Mouse (Mus musculus): ENCODE measurements around the gene Csrp1.

Gene Csrp1

DNA sequence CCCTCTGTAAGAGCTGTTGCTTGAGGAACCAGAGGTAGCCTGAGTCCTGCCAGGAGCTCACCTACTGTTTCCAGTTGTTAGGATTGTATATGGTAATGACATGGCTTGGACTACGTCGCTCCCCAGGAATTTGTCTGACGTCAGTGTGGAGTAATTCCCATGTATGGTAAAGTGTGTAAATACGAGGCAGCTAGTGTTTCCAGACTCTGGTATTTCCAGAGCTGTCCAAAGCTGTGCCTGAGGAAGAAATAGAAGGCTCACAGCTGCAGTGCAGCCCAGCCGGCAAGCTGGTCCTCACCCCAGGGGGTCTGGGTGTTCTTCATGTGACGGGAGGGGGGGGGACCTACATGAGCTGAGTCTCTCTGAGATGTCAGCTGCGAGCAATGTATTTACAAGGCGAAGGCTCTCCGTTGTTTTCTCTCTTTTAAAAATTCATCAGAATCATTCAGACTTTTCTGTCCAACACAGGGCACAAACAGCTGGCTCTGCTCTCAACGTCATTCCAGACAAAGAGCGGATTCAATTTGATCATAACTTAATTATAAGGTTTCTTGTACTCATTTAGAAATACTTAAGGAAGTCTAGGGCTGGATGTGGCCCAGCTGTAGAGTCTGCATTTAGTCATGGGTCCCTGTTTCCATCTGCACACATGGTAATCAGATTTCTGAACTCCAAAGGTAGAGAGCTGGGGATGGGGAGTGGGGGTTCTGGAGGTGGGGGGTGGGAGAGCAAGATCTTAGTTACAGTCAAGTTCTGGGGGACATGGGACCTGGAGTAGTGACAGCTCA is 12.2 kb downstream of the Csrp1 start:
- DNase-seq (ENCODE audit: low read depth, low spot score) = peak; percentile 15

DNA sequence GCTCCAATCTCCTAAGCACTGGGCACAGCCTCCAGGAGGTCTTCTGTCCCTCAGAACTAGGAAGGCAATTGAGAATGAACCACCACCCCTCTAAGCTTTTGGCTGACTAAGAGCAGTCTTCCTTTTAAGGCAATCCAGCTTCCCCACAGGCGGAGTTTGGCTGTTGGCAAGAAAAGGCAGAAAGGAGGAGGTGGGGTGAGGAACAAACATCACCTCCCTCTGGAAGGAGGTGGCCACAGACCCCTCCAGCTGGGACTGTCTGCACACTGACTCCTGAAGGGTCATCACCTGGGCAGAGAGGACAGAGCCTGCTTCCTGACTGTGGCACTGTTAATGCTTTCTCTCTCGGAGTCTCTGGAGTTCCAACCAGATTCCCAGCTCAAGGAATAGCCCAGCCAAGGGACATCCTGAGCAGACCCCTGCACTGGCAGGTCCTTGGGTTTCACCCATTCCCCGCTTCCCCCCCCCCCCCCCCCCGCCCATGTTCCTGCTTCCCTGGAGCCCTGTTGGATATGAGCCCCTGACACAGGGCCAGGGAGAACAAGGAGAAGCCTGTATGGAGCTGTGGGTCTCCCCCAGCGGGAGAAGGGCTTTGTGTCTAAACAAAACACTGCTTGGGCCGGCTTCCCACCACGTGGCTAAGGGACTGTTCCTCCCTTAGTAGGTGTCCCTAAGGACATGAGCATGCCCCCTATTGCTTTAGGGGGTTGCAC is 14.5 kb downstream of the Csrp1 start:
- peak; percentile 50 for DNase-seq (ENCODE audit: low read depth, low spot score)

DNA sequence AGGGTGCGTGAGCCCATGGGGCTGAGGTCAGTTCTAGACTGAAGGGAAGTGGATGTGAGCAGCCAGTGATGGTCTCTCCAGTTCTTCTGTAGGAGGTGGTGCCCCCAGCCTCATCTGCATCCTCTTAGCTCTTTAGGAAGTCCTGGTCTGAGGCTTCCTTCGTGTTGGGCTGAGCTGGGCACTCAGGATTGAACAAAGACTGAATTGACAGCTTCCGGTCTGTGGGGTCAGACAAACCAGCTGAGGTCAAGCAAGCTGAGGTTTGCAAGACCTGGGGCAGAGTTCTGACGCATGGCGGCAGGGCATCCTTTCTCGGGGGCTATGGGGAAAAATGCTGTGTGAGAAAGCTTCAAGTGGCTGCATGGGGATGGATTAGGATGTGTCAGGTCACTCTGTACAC is 15.6 kb downstream of the Csrp1 start:
- DNase-seq (ENCODE audit: low read depth, low spot score) = no peak

DNA sequence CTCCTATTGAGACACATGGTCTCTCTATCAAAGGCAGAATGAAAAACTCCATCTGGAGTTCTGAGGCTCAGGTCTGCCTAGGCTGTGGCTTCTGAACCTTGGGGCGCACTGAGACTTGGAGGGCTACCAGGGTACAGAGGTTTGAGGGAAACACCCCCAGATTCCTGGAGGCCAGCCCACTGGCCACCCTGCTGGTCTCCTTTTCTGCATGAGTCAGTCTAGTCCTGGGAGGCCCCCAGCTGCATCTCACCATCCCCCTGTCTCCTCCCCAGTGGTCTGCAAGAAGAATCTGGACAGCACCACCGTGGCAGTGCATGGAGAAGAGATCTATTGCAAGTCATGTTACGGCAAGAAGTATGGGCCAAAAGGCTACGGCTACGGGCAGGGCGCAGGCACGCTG is 25.1 kb downstream of the Csrp1 start:
- DNase-seq (ENCODE audit: low read depth, low spot score) = no peak

DNA sequence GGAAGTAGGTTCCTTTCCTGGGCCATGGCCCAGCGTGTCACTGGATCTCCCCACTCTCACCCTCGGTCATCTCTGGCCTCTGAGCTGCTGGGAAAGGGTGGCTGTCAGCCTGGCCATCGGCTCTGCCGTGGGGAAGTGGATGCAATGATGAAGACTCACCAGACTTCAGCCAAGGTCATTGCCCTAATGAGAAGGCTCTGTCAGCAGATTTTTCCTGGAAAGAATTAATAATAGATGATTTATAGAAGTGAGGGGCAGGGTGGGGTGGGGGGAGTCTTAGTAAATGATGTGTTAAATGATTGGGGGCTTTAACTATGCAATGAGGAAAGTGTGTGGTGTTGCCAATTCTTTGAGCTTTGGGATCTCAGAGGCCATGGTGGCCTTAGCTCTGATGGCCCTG is 26.4 kb downstream of the Csrp1 start:
- no peak for DNase-seq (ENCODE audit: low read depth, low spot score)

DNA sequence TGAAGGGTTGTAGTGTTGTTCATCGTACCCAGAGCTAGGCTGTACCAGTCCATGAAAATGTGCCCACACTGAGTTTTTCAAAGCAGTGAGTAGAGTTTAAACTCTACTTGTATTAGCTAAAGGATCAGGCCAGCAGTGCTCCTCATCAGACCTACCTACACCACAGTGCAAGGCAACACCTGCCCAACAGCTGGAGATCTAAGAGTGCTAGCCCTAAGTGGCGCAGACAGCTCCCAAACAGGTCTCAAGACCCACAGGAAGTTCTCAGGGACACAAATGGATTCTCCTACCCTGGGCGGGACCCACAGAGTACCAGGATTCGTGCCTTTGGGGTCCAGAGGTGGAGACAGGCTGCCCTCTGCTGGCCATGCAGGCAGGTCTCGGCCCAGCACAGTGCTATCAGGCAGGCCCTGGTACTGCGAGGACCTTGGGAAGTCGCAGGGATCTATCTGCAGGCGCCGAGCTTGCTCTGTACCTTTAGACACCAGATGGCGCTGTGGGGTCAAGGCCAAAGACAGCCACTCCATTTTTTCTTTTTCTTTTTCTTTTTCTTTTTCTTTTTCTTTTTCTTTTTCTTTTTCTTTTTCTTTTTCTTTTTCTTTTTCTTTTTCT is 33.0 kb downstream of the Csrp1 start:
- peak; percentile 82 for DNase-seq (ENCODE audit: low read depth, low spot score)

DNA sequence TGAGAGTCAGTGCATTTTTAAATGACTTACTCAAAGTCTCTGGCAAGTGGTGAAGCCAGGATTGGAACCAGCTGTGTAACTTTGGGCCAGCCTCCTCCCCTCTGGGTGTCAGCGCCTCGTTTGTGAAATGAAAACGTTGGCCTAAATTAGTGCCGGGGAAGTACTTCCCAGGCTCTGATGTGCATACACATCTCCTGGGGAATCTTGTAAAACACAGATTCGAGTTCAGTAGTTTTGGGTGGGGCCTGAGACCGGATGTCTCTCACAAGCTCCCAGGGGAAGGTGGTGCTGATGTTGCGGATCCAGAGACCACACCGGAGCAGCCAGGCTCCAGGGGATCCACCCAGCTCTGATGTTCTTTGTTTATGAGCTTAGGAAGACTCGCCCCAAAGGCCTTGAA is 35.4 kb downstream of the Csrp1 start:
- no peak for DNase-seq (ENCODE audit: low read depth, low spot score)

DNA sequence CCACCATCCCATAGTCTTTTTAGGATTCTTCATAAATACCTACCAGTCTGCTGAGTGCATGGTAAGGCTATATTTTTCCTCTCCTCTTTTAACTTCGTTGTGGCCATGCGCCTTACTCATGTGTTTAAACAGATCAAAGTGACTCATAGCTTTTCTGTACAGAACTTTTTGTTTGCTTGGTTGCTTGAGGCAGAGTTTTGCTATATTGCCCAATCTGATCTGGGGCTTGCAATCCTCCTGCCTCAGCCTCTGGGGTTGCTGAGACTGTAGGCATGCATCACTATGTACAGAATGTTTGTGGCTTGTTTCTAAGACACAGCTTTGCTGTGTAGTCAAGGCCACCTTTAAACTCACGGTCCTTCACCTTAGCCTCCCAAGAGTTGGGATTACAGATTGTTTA is 36.1 kb downstream of the Csrp1 start:
- DNase-seq (ENCODE audit: low read depth, low spot score) = no peak

DNA sequence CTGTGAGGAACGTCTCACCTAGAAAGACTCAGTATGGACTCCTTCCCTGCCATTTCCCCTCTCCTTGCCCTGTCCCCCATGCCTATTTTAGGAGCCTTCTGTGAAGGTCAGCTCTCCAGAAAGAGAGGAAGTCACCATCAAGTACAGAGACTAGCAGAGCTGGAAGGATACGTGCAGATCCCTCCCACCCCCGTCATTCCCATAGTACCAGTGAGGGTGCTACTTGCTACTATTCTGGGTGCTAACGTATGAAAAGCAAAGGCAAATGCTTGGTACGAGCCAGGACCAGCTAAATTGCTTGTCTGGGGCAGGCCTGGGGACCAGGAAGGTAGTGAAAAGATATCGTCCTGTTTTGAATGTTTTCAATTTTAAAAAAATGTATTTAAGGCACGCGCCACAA is 37.4 kb downstream of the Csrp1 start:
- DNase-seq (ENCODE audit: low read depth, low spot score) = no peak

DNA sequence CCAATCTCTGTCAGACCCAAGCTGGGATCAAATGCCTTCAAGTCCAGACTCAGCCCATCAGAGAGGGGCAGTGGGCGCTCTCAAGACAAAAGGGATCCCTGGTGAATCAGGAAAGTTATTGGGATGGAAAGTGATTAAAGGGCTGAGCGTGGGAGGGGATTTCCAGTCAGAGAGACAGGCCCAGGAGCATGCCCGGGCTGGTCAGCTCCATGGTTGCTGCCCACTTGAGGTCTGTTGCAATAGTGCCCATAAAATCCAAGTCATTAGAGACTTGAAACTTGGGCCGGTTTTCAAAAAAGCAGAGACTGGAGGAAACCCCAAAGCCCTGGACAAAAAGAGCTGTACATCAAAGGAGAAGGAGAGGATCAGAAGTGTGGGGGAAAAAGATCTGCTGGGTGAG is 39.8 kb downstream of the Csrp1 start:
- no peak for DNase-seq (ENCODE audit: low read depth, low spot score)

DNA sequence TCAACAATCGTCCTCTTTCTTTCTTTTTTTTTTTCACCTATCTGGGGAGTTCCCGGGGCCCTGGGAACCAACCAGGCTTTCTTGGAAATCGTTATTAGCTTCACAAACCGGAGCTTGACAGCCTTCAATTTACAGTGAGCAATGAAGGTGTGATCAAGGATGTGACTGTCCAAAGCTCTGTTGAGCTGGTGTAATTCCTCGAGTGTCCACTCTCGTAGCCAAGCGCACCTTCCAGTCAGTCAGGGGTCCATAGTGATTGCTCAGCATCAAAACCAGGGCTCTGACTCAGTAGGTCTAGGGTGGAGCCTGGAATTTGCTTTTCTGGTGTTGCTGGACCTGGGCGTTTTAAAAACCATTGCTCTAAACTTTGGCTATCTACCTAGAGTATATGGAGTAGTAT is 40.4 kb downstream of the Csrp1 start:
- DNase-seq (ENCODE audit: low read depth, low spot score) = no peak

DNA sequence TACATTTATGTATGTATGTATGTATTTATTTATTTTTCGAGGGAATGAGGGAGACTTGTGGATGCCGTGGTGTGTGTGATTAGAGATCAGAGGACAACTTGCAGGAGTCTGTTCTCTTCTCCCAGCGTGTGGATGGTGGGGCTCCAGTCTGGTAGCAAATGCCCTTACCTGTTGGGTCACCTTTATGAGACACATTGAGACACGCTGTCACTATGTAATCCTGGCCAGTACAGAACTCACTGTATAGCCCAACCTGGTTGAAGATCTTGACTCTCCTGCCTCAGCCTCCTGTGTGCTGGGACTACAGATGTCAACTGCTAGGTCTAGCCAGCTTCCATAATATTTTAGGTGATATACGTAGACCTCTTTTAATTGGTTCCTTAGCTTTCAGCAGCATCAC is 41.9 kb downstream of the Csrp1 start:
- DNase-seq (ENCODE audit: low read depth, low spot score) = no peak

DNA sequence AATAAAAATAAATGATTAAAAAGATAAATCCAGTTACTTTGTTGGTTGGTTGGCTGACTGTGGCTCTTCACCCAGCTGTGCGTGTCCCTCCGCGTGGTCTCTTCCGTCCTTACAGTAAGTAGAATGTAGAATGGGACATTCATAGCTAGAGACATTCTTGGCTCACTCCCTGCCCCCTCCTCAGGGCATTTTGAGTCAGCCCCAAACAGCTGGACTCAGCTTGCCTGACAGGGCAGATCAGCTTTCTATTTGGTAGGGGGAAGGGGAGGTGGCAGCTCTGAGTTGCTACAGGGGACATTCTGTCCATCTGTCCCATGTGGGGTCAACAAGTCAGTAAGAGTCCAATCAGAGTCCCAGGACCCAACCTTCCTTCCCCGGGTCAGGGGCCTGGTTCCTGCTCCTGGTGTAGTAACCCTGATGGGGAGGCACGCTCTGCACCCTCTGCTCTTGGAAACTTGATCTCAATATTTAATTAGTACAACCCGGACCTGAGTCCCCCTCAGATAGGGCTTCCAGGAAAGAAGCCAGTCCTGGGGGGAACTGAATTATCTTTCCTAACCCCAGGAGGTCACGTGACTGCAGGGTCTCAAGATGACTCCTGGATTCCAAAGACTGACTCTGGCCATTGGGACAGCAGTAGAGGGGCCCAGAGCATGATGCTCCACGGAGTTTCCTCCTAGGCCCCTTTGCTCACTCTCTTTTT is 43.8 kb downstream of the Csrp1 start:
- DNase-seq (ENCODE audit: low read depth, low spot score) = no peak

DNA sequence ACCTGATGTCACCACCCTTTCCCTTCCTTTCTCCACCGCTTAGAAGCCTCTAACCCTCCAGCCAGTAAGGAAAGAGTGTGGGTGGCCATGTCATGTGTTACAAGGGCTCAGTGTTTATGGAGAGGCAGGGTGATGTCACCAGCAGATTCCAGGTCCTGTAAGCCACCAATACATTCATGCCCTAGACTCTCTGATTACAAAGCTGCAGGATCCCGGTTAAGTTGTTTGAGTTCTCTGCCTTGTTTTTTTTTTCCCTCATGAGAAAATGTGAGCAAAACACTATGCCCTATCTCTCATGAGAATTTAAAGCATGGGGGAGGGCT is 44.3 kb downstream of the Csrp1 start:
- DNase-seq (ENCODE audit: low read depth, low spot score) = no peak

DNA sequence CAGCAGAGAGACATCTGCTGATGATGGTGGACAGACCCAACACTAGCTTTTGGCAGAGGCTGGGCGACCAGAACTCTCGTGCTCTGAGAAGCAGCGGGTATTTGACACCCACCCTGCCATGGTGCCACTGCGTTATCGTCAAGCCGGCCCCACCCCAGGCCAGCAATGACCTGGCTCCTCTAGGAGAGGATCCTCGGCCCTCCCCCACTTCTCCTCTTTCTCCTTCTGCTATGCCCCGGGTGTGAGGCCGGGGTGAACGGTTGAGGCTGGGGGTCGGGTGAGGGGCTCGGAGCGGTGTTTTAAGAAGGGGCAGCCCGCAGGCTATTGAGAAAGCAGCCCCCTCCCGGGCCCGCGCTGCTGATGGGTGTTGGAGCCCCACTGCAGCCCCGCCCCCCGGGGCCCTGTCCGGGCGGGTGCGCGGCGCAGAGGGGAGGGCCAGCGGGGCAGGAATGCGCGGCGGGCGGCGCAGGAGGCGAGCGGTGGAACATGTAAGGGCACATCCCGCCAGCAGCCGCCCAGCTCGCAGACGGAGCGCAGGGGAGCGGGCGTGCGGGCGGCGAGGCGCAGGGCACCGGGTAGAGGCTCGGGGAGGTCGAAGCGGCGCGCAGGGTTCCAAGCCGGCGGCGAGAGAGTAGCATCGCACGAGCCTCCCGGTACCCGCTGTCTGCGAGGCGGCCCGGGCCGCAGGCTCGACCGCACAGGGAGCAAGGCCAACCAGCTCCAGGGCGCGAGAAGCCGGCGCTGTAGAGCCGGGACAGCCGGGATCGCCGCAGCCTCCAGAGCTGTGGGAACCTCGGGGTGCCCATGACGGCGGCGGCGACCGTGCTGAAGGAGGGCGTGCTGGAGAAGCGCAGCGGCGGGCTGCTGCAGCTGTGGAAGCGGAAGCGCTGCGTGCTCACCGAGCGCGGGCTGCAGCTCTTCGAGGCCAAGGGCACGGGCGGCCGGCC is 46.1 kb downstream of the Csrp1 start, which contains the start of gene Phlda3:
Gene Phlda3, plus strand, starts transcription at position 475 of the 947 bp plus-strand sequence.
- no peak for DNase-seq (ENCODE audit: low read depth, low spot score)

DNA sequence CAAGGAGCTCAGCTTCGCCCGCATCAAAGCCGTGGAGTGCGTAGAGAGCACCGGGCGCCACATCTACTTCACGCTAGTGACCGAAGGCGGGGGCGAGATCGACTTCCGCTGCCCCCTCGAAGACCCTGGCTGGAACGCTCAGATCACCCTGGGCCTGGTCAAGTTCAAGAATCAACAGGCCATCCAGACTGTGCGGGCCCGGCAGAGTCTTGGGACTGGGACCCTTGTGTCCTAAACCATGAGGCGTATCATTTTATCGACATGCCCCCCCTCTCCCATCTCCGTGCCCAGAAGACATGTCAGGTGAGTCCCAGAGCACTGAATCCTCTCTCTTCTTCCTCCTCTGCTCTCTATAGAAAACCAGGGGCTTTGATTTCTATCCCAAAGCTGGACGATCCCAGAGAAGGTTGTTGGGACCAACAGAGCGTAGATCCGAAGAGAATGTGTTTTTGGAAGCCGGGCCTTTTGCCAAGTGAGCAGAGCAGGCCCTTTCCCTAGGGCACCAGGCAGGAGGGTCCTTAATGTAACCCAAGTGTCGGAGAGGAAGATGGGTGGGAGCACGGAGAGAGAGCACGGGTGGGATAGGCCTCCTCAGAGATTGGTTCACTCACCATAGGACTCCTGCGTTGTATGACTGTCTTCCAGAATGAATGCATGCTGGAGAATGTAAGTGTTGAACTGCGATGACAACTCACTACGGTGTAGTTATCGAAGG is 46.9 kb downstream of the Csrp1 start:
- DNase-seq (ENCODE audit: low read depth, low spot score) = no peak

DNA sequence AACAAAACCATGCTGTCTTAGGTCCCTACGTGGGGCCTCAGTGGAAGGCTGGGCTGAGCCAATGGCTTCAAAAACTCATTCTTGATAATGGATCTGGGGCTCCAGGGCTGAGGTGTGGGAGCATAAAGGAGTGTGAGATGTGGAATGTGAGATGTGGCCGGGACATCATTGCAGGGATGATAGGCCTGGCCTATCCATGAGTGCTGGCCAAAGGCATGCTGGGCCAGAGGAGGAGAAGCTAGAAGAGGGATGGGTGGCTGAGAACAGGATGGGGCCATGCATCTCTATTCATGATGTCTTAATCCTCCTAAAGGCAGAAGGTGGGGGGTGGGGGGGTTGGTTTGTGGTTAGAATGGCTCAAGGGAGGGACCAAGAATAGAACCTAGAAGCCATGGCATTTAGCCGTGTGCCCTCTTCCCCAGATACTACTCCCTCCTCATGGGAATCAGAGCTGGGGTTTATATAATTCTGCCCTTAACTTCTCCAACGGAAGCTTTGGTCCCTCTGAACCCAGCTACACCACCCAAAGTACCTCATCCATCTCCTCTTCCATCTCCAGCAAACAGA is 47.5 kb downstream of the Csrp1 start:
- no peak for DNase-seq (ENCODE audit: low read depth, low spot score)

DNA sequence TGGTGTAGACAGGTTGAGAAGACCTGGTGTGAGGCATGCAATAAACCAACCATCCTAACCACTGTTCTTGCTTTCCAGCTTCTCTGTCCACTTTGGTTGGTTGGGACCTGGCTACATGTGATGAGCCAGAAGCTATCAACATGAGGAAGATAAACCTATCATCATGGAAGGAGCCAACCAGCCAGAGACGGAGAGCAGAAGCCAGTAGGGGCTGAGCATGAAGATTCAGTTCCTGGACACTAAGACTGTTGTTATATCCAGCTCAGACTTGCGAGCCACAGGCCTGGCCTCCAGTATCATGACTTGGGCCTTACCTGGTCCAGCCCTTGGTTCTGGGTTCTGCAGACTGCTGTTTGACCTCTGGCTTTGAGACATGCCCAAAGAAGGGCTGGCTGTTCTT is 48.5 kb downstream of the Csrp1 start:
- DNase-seq (ENCODE audit: low read depth, low spot score) = no peak

DNA sequence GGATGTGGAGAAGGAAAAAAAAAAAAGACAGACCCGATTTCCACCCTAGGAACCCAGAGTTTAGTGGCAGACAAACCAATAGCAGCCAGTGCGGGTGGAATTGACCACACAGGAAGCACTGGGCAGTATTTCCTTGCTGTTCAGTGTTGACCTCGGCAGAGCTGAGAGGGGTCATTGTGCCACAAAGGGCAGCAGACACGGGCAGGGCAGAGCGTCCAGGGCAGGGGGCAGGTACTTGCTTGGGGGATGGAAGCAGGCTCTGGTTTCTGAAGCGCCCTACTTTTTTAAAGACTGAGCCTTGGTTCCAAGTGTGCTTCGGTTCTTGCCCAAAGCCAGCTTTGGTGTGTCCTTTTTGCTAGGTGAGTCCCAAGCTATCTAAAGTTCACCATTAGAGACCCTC is 50.4 kb downstream of the Csrp1 start:
- DNase-seq (ENCODE audit: low read depth, low spot score) = no peak

DNA sequence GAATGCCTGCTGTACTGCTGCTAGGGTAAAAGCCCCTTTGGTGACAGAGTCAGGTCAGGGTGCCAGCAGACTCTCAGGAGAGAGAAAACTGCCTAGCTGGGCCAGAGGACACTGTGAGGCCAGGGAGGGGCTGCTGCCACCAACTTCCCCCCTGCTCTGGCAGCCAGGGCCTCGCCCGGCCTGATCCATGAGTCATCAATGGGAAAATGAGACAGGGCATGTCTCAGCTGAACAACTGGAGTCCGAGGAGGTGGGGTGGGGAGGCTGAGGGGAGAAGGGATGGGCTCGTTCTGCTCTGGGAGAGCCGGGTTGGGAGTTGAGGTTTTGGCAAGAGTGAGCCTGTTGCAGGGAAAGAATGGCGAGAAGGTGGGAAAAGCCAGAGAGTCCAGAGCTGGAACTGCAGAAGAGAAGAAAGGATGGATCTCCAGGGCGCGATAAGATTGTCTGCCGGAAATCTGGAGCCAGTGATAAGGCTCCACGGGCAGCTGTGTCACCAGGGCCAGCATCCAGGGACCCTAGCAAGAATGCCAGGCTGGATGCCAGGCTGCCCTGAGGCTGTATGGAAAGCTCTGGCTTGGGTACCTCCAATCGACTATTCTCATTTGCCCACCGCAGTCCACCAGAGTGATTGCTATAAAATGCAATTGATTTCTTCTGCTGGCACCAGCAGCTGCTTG is 51.2 kb downstream of the Csrp1 start:
- no peak for DNase-seq (ENCODE audit: low read depth, low spot score)
